Mouse (Mus musculus) heart, embryonic 10.5 days (tissue): ENCODE measurements around the gene Ccdc184. TPM values are rescaled to one million over a fixed set of nuclear protein-coding genes. Genes with fewer than 3 reads are reported as not detected.

Source experiments
- DNase-seq: peaks from one replicate; pipeline ENCODE4 v3.0.0-alpha.2; 2017; ENCODE audit warnings: low spot score
- H3K27ac ChIP-seq: fragments of 300-500 bp; sonication (generic); 2 replicates; pipeline ENCODE4 v1.5.1; 2016; ENCODE audit warnings: mild to moderate bottlenecking
- H3K27me3 ChIP-seq: fragments of 300-500 bp; sonication (generic); 2 replicates; pipeline ENCODE4 v1.6.1; 2016; ENCODE audit warnings: mild to moderate bottlenecking; ENCODE audit not compliant: poor library complexity, insufficient read depth, severe bottlenecking
- H3K36me3 ChIP-seq: fragments of 300-500 bp; sonication (generic); 2 replicates; pipeline ENCODE4 v1.6.1; 2016; ENCODE audit warnings: mild to moderate bottlenecking, moderate library complexity
- H3K4me1 ChIP-seq: fragments of 300-500 bp; sonication (generic); 2 replicates; pipeline ENCODE4 v1.6.1; 2016; ENCODE audit warnings: mild to moderate bottlenecking
- H3K4me3 ChIP-seq: fragments of 300-500 bp; sonication (generic); 2 replicates; pipeline ENCODE4 v1.5.1; 2016; ENCODE audit warnings: mild to moderate bottlenecking, moderate library complexity
- H3K9me3 ChIP-seq: fragments of 300-500 bp; sonication (generic); 2 replicates; pipeline ENCODE4 v1.6.1; 2016; ENCODE audit warnings: mild to moderate bottlenecking, moderate library complexity
- WGBS: fragments of 180-500 bp; shearing (Covaris S2); methylation state at CpG from one replicate; pipeline ENCODE4 v1.1.7; 2016; 5-methylcytosine and 5-hydroxymethylcytosine counted together
- polyA plus RNA-seq: library from polyadenylated mRNA; unstranded; fragments of >200 nt; fragmentation: Nextera tagmentation; extraction: Ambion mirVana; gene quantifications from 2 replicates; pipeline ENCODE4 v1.2.1, GENCODE M21; 2016

Ccdc184 gene
- polyA plus RNA-seq, 1 experiment from 2014 or later = 0.58 TPM

DNA sequence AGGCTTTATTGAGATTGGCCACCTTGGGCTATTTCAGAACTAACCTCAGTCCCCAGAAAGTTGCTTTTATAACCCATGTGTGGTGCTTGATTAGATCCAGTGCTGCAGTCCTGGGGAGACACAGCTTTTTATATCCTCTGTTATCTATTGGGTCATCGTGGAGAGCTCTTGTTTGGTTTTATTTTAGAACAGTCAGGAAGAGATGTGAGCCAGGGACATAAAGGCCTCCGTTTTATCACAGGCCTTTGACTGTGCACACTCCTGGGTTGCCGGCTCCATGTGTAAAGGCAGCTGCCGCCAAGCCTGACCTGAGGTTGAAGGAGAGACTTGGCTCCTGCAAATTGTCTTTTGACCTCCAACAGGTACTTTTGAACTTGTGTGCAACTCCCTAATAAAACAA, 4.4 kb upstream of the Ccdc184 start:
- Histone ChIP-seq H3K9me3 (no peaks in the 10 kb centered on the region), H3K27ac (peak overlapping the region; percentile 49; the same call in 1 of the 2 replicates), H3K27me3 (peaks cover 26% of the 10 kb centered on the region), H3K4me1 (peaks cover 20% of the 10 kb centered on the region), H3K36me3 (no peaks in the 10 kb centered on the region), H3K4me3 (no peak overlapping the region)
- 34% methylated on average over 4 of the region's 4 CpGs for WGBS
- no peak for DNase-seq

DNA sequence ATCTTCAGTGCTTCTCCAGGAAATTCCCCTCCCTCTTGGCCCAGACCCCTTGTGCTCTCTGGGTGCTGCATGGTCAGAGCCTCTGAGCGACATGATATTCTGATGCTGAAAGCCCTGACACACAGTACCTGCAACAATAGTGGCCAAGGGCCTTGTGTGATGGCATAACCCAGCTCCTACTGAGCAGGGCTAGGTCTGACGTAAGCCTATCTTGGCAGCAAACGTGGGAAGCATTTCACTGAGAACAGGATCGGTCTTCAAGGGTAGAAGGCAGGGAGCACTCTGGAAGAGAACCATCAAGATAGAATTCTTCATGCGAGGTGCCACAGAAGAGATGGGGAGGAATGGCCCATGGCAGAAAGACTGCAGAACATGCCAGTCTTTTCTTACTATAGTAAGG, 1.4 kb upstream of the Ccdc184 start, which contains the start of gene Asb8:
Asb8 (minus strand) TSS at position 101 of the 400 bp plus-strand sequence.
- DNase-seq = no peak
- peaks cover 55% of the 10 kb centered on the region for H3K27me3 ChIP-seq
- H3K9me3 ChIP-seq = no peaks in the 10 kb centered on the region
- no peaks in the 10 kb centered on the region for H3K36me3 ChIP-seq
- WGBS = 77% methylated on average over 5 of the region's 5 CpGs
- no peak within 1 kb of the TSS for H3K27ac ChIP-seq
- H3K4me3 ChIP-seq = no peak within 1 kb of the TSS
- H3K4me1 ChIP-seq = peaks cover 32% of the 10 kb centered on the region

DNA sequence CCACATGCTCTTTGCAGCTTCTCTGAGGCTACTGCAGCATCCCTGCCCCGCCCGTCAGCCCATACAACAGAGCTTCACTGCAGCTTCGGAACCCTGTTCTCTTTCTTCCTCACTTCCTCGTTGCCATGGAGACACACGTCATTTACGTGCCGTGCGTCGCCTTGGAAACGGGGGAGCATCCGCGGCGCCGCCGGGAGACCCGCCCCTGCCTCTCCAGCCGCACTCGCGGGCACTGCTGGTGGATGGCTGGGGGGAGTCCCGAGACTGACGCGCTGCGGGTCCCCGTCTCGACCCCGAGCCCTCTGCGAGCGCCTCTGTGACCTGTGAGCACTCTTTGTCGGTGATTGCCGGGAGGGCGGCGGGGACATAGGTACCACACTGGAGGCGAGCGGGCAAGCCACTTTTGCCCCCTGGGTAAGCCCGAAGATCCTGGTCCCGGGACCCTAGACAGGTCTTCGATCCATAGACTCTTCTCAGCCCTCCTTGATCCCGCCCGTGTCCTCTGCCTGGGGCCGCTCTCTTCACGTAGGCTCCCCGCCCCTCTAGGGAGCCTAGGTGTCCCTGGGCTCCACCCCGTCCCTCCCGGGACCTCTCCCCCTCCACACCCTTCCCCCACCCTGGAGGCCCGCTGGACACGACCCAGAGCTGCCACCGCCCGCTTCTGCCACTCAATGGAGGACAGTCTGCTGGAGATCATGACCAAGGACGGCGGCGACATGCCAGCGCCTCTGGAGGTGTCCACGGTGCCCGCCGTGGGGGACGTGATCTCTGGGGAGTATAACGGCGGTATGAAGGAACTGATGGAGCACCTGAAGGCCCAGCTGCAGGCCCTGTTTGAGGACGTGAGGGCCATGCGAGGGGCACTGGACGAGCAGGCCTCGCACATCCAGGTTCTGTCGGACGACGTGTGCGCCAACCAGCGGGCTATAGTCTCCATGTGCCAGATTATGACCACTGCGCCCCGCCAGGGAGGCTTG, 975 bp downstream of the Ccdc184 start:
- 1% methylated on average over 68 of the region's 69 CpGs for WGBS
- H3K9me3 ChIP-seq = no peaks in the 10 kb centered on the region
- peak overlapping the region; percentile 59 for H3K27ac ChIP-seq
- DNase-seq = peak; percentile 87
- peaks cover 80% of the 10 kb centered on the region for H3K27me3 ChIP-seq
- peak overlapping the region; percentile 68 for H3K4me3 ChIP-seq
- H3K4me1 ChIP-seq = peaks cover 21% of the 10 kb centered on the region
- H3K36me3 ChIP-seq = no peaks in the 10 kb centered on the region

DNA sequence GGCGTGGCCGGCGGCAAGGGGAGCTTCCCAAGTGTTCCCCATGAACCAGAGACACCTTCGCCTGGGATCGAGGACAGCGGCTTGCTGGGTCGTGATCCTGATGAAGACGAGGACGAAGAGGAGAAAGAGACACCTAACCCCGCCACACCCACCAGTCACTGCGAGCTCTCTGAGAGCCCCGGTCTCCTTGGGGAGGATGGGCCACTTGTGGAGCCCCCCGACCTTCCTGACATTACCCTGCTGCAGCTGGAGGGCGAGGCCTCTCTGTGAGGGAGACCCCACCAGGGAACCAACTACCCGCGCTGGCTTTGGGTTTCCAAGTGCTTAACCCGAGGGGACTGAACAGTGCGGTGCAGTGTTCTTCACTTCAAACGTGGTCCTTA, 1.7 kb downstream of the Ccdc184 start:
- H3K36me3 ChIP-seq = no peaks in the 10 kb centered on the region
- H3K27me3 ChIP-seq = peaks cover 85% of the 10 kb centered on the region
- 0 out of 2 replicates have a peak overlapping the region, but pooled peaks have one; percentile 59 for H3K27ac ChIP-seq
- H3K4me1 ChIP-seq = peaks cover 21% of the 10 kb centered on the region
- WGBS = 6% methylated on average over 19 of the region's 19 CpGs
- no peaks in the 10 kb centered on the region for H3K9me3 ChIP-seq
- DNase-seq = no peak
- peak overlapping the region; percentile 68 for H3K4me3 ChIP-seq

- Histone ChIP-seq H3K9me3 (no peaks in the 10 kb centered on the region), H3K27me3 (peaks cover 83% of the 10 kb centered on the region), H3K27ac (no peak overlapping the region), H3K4me1 (peaks cover 21% of the 10 kb centered on the region), H3K36me3 (no peaks in the 10 kb centered on the region), H3K4me3 (no peak overlapping the region)
- DNase-seq = no peak
- 38% methylated on average over 7 of the region's 7 CpGs for WGBS
Measured at GRCm38 (mm10) chr15:98170365-98170764, 3.4 kb downstream of the Ccdc184 start.

DNA sequence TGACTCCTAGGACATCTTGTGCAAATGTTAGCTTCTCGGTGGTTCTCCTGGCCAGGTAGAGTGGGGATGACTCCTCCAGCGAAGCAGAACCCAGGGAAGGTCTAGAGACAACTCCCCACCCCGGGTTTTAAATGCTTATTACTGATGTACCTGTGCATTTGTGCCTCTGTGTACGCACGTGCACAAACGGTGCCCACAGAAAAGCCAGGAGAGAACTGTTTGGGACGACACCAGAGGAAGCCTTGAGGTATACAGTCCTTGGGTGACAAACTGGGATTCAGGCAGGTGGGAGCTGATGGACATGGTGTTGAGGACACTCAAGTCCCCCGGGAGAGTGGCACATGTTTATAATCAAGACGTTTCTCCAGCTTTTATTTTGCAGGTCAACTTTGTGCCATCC, 4.0 kb downstream of the Ccdc184 start:
- 69% methylated on average over 9 of the region's 9 CpGs for WGBS
- Histone ChIP-seq H3K27ac (no peak overlapping the region), H3K27me3 (peaks cover 77% of the 10 kb centered on the region), H3K9me3 (no peaks in the 10 kb centered on the region), H3K4me1 (peaks cover 21% of the 10 kb centered on the region), H3K36me3 (no peaks in the 10 kb centered on the region), H3K4me3 (no peak overlapping the region)
- no peak for DNase-seq

- no peak for DNase-seq
- no peak overlapping the region for H3K27ac ChIP-seq
- no peak overlapping the region for H3K4me3 ChIP-seq
- H3K36me3 ChIP-seq = no peaks in the 10 kb centered on the region
- H3K9me3 ChIP-seq = no peaks in the 10 kb centered on the region
- WGBS = 64% methylated on average over 5 of the region's 5 CpGs
- peaks cover 65% of the 10 kb centered on the region for H3K27me3 ChIP-seq
- peaks cover 16% of the 10 kb centered on the region for H3K4me1 ChIP-seq
Measured at GRCm38 (mm10) chr15:98172113-98172512, 5.2 kb downstream of the Ccdc184 start.

DNA sequence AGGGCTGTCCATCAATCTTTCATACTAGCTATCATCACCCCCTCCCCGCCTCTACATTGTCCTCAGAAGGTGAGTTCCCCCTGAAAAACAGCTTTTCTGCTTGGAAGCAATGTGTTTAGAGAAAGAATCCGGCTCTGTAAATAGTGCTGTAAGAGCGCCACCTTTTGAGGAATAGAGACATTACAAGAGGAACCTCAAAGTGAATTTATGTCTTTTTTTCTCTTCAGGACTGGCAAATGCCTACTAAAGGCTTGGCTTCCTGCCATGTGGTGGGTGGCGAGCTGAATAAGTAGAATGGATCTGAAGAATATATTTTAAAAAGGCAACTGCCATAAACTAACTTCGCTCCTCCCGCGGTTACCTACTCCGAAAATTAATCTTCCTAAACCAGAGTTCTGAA, 6.9 kb downstream of the Ccdc184 start:
- no peak overlapping the region for H3K27ac ChIP-seq
- H3K27me3 ChIP-seq = peaks cover 48% of the 10 kb centered on the region
- 44% methylated on average over 8 of the region's 8 CpGs for WGBS
- no peaks in the 10 kb centered on the region; the same call in 1 of the 2 replicates for H3K4me1 ChIP-seq
- H3K9me3 ChIP-seq = no peaks in the 10 kb centered on the region
- H3K36me3 ChIP-seq = no peaks in the 10 kb centered on the region
- no peak overlapping the region for H3K4me3 ChIP-seq
- no peak for DNase-seq

DNA sequence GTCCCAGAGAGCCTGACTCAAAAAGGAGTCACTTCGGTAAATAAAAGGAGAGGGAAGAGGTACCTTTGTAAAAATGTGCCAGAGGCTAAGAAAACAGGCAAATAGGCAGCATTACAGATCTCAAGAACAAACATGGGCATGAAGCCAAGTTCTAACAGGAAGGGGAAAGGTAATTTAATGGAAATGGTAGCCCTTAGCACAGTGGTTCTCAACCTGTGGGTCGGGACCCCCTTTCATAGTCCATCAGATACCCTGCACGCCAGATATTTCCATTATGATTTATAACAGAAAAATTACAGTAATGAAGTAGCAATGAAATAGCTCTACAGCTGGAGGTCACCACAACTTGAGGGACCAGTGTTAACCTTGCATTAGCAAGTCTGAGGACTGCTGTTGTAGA, 10.4 kb downstream of the Ccdc184 start:
- DNase-seq = no peak
- H3K4me1 ChIP-seq = peaks cover 13% of the 10 kb centered on the region
- no peaks in the 10 kb centered on the region for H3K36me3 ChIP-seq
- no peak overlapping the region for H3K4me3 ChIP-seq
- WGBS = 63% methylated on average over 3 of the region's 3 CpGs
- H3K27ac ChIP-seq = no peak overlapping the region
- H3K27me3 ChIP-seq = peaks cover 13% of the 10 kb centered on the region
- no peaks in the 10 kb centered on the region for H3K9me3 ChIP-seq

GRCm38 (mm10) chr15:98180567-98181131, 13.7 kb downstream of the Ccdc184 start:
- 7% methylated on average over 26 of the region's 26 CpGs for WGBS
- Histone ChIP-seq H3K36me3 (no peaks in the 10 kb centered on the region), H3K4me1 (peaks cover 15% of the 10 kb centered on the region), H3K9me3 (no peaks in the 10 kb centered on the region), H3K4me3 (peak overlapping the region; percentile 58), H3K27ac (peak overlapping the region; percentile 87), H3K27me3 (no peaks in the 10 kb centered on the region)
- no peak for DNase-seq

- H3K36me3 ChIP-seq = no peaks in the 10 kb centered on the region
- no peaks in the 10 kb centered on the region for H3K9me3 ChIP-seq
- peak overlapping the region; percentile 58 for H3K4me3 ChIP-seq
- peak; percentile 98 for DNase-seq
- peak overlapping the region; percentile 87 for H3K27ac ChIP-seq
- peaks cover 15% of the 10 kb centered on the region for H3K4me1 ChIP-seq
- no peaks in the 10 kb centered on the region for H3K27me3 ChIP-seq
- WGBS = under 1% methylated on average over 30 of the region's 30 CpGs
Measured at GRCm38 (mm10) chr15:98181132-98181711, 14.3 kb downstream of the Ccdc184 start.

DNA sequence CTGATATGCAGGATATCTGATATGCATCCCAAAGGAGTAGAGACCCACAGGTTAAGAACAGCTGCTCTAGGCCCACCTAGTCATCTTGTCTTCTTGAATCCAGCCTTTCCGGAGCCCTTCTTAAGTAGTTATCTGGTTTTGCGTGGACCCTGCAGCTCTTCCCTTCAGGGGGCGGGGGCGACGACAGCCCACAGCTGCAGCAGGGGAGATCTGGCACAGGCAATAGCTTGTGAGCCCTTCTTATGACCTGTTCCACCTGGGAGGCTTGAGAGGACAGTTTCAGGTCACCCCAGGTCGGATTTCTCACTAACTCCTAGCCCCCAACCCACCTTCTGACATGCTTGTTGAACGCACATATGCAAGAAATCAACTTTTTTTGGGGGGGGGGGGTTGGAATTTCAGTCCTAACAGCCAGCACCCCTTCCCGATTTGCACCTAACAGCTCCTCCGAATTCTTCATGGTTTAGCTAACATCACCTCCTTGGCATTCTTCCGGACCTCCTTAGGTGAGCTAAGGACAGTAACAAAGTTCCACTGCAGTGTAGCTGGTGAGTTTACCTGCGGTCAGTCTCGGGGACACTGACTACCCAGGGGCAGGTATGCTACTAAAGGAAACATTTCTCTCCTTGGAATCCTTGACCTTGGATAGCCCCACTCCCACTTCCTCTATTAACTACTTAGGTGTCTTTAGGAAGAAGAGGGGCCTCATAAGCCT, 15.1 kb downstream of the Ccdc184 start:
- H3K27me3 ChIP-seq = no peaks in the 10 kb centered on the region
- H3K27ac ChIP-seq = peak overlapping the region; percentile 42; the same call in 1 of the 2 replicates
- H3K9me3 ChIP-seq = no peaks in the 10 kb centered on the region
- WGBS = 55% methylated on average over 12 of the region's 12 CpGs
- H3K36me3 ChIP-seq = no peaks in the 10 kb centered on the region
- peaks cover 15% of the 10 kb centered on the region for H3K4me1 ChIP-seq
- DNase-seq = no peak
- no peak overlapping the region; the same call in 1 of the 2 replicates for H3K4me3 ChIP-seq
